Mouse (Mus musculus) kidney, embryonic 14.5 days (tissue): ENCODE results near the gene Tmem202. TPM values are rescaled to one million over a fixed set of nuclear protein-coding genes. Genes with fewer than 3 reads are reported as not detected.

Source experiments
- polyA plus RNA-seq: library from polyadenylated mRNA; unstranded; fragments of >200 nt; fragmentation: Nextera tagmentation; extraction: Ambion mirVana; gene quantifications from 2 replicates; pipeline ENCODE4 v1.2.1, GENCODE M21; 2014

The Tmem202 gene
- polyA plus RNA-seq, 1 experiment from 2014 or later, result not detected

Other genes with a start within 250 kb of the Tmem202 start
- 34.9 and 45.5 TPM in 2 replicates for gene Adpgk, start 248.3 kb downstream of the Tmem202 start, polyA plus RNA-seq
- 14.1 and 15.5 TPM in 2 replicates for gene Bbs4, start 186.3 kb downstream of the Tmem202 start, polyA plus RNA-seq
- 18.3 and 24.5 TPM in 2 replicates for gene Arih1, start 53.2 kb downstream of the Tmem202 start, polyA plus RNA-seq
- gene Hexa, start 307 bp downstream of the Tmem202 start, polyA plus RNA-seq, result 47.3 and 58.1 TPM in 2 replicates
- gene Celf6, start 38.1 kb upstream of the Tmem202 start, polyA plus RNA-seq, result not detected in 2 replicates
- gene Parp6, start 77.4 kb upstream of the Tmem202 start, polyA plus RNA-seq, result 17.9 and 23.9 TPM in 2 replicates
- 879 and 1,230 TPM in 2 replicates for gene Pkm, start 116.5 kb upstream of the Tmem202 start, polyA plus RNA-seq
- gene Gramd2, start 140.3 kb upstream of the Tmem202 start, polyA plus RNA-seq, result 0.66 TPM in 2 replicates
- 12.6 and 13.9 TPM in 2 replicates for gene Senp8, start 210.9 kb upstream of the Tmem202 start, polyA plus RNA-seq
- gene Myo9a, start 211.0 kb upstream of the Tmem202 start, polyA plus RNA-seq, result 16.4 and 20.4 TPM in 2 replicates